Mouse (Mus musculus) stomach, postnatal 0 days (tissue): Measurements from ENCODE around the gene Cela3b. TPM values are rescaled to one million over a fixed set of nuclear protein-coding genes. Genes with fewer than 3 reads are reported as not detected.

Experiments used
- ATAC-seq: fragments of 200-750 bp; cut with Nextera tagmentation; 2 replicates; pipeline ENCODE4 v1.8.0; 2017; ENCODE audit not compliant: low FRiP score, low TSS enrichment
- DNase-seq: peaks from one replicate; pipeline ENCODE4 v3.0.0-alpha.2; 2016; ENCODE audit warnings: low spot score
- H3K27ac ChIP-seq: fragments of 300-500 bp; sonication (generic); replicated peaks from 2 replicates; pipeline ENCODE4 v1.5.1; 2014; ENCODE audit warnings: mild to moderate bottlenecking, control low read depth
- H3K27me3 ChIP-seq: fragments of 300-500 bp; sonication (generic); 2 replicates; pipeline ENCODE4 v1.6.1; 2014; ENCODE audit warnings: low read length; ENCODE audit not compliant: control insufficient read depth, insufficient read depth
- H3K36me3 ChIP-seq: fragments of 300-500 bp; sonication (generic); 2 replicates; pipeline ENCODE4 v1.6.1; 2014; ENCODE audit warnings: low read length, mixed read lengths; ENCODE audit not compliant: control insufficient read depth, insufficient read depth
- H3K4me1 ChIP-seq: fragments of 300-500 bp; sonication (generic); replicated peaks from 2 replicates; pipeline ENCODE4 v1.6.1; 2014; ENCODE audit warnings: antibody characterized with exemption; ENCODE audit not compliant: control insufficient read depth, insufficient read depth
- H3K4me2 ChIP-seq: fragments of 300-500 bp; sonication (generic); replicated peaks from 2 replicates; pipeline ENCODE4 v1.6.1; 2014; ENCODE audit warnings: low read depth, mild to moderate bottlenecking, control low read depth, moderate library complexity
- H3K4me3 ChIP-seq: fragments of 300-500 bp; sonication (generic); 2 replicates; pipeline ENCODE4 v1.5.1; 2014; ENCODE audit warnings: low read depth, low read length, control low read depth
- H3K9ac ChIP-seq: fragments of 300-500 bp; sonication (generic); 2 replicates; pipeline ENCODE4 v1.6.1; 2014; ENCODE audit warnings: mild to moderate bottlenecking, low read length, control low read depth, mixed read lengths
- H3K9me3 ChIP-seq: fragments of 300-500 bp; sonication (generic); 2 replicates; pipeline ENCODE4 v1.6.1; 2016; ENCODE audit warnings: low read length; ENCODE audit not compliant: control insufficient read depth
- CTCF ChIP-seq: IDR thresholded peaks from 2 replicates; pipeline ENCODE4 v1.5.1; 2016; ENCODE audit warnings: antibody characterized with exemption, low read depth, mild to moderate bottlenecking, moderate library complexity
- EP300 ChIP-seq: optimal IDR thresholded peaks from 2 replicates; pipeline ENCODE3; 2016; ENCODE audit warnings: antibody characterized with exemption
- WGBS: fragments of 180-500 bp; shearing (Covaris S2); extraction: QIAGEN DNeasy Blood & Tissue Kit; methylation state at CpG from one replicate; pipeline ENCODE4 v1.1.7; 2014; 5-methylcytosine and 5-hydroxymethylcytosine counted together
- polyA plus RNA-seq: library from polyadenylated mRNA; unstranded; fragments of >200 nt; fragmentation: Nextera tagmentation; extraction: Ambion mirVana; gene quantifications from 2 replicates; pipeline ENCODE4 v1.2.1, GENCODE M21; 2015

The Cela3b gene
- polyA plus RNA-seq, 1 experiment from 2014 or later: 4.8 TPM

- Histone ChIP-seq H3K4me2 (peak overlapping the region; percentile 84), H3K9ac (peak overlapping the region; percentile 41), H3K4me1 (peaks cover 24% of the 10 kb centered on the region), H3K27me3 (no peaks in the 10 kb centered on the region), H3K36me3 (no peaks in the 10 kb centered on the region), H3K4me3 (peak overlapping the region; percentile 79), H3K9me3 (no peaks in the 10 kb centered on the region), H3K27ac (peak overlapping the region; percentile 69; the same call in 1 of the 2 replicates)
- no peak for TF ChIP-seq CTCF
- ATAC-seq: no peak
- no peak for DNase-seq
- 46% methylated on average over 9 of the region's 9 CpGs for WGBS
Observed at GRCm38 (mm10) chr4:137470701-137471317, 40.5 kb upstream of the Cela3b start.

GRCm38 (mm10) chr4:137469845-137470692, 39.7 kb upstream of the Cela3b start:
- DNase-seq (peak; percentile 39), ATAC-seq (peak; percentile 16; the same call in 1 of the 2 replicates)
- peak overlapping the region; percentile 79 for H3K4me3 ChIP-seq
- TF ChIP-seq CTCF (peak; percentile 47), EP300 (no peak)
- no peaks in the 10 kb centered on the region for H3K36me3 ChIP-seq
- H3K9me3 ChIP-seq: no peaks in the 10 kb centered on the region
- peak overlapping the region; percentile 86 for H3K9ac ChIP-seq
- 30% methylated on average over 15 of the region's 15 CpGs for WGBS
- H3K27ac ChIP-seq: peak overlapping the region; percentile 89
- H3K4me2 ChIP-seq: peak overlapping the region; percentile 84
- H3K27me3 ChIP-seq: no peaks in the 10 kb centered on the region
- H3K4me1 ChIP-seq: peaks cover 24% of the 10 kb centered on the region

GRCm38 (mm10) chr4:137469081-137469844, 38.9 kb upstream of the Cela3b start:
- Histone ChIP-seq H3K36me3 (no peaks in the 10 kb centered on the region), H3K4me3 (peak overlapping the region; percentile 79), H3K27me3 (no peaks in the 10 kb centered on the region), H3K4me1 (peaks cover 23% of the 10 kb centered on the region), H3K9me3 (no peaks in the 10 kb centered on the region), H3K4me2 (peak overlapping the region; percentile 84), H3K27ac (peak overlapping the region; percentile 89), H3K9ac (peak overlapping the region; percentile 86)
- ATAC-seq (no peak), DNase-seq (peak; percentile 30)
- TF ChIP-seq CTCF (peak; percentile 12; the same call in 1 of the 2 replicates), EP300 (no peak)
- 4% methylated on average over 20 of the region's 20 CpGs for WGBS

GRCm38 (mm10) chr4:137468260-137469080, 38.1 kb upstream of the Cela3b start, which contains the start of gene Hspg2:
Hspg2 (plus strand) TSS chr4:137468769.
- DNase-seq (peak; percentile 99), ATAC-seq (peak; percentile 87)
- Histone ChIP-seq H3K9me3 (no peaks in the 10 kb centered on the region), H3K4me3 (peak within 1 kb of the TSS; percentile 79), H3K4me2 (peak within 1 kb of the TSS; percentile 84), H3K36me3 (no peaks in the 10 kb centered on the region), H3K4me1 (peaks cover 15% of the 10 kb centered on the region), H3K9ac (peak within 1 kb of the TSS; percentile 86), H3K27ac (peak within 1 kb of the TSS; percentile 89), H3K27me3 (no peaks in the 10 kb centered on the region)
- under 1% methylated on average over 58 of the region's 72 CpGs for WGBS
- peak; percentile 37 for TF ChIP-seq CTCF
- no peak for TF ChIP-seq EP300

- peaks cover 12% of the 10 kb centered on the region for H3K4me1 ChIP-seq
- no peak overlapping the region for H3K4me2 ChIP-seq
- peak overlapping the region; percentile 85 for H3K27ac ChIP-seq
- no peaks in the 10 kb centered on the region for H3K9me3 ChIP-seq
- no peak overlapping the region for H3K9ac ChIP-seq
- ATAC-seq (no peak), DNase-seq (no peak)
- WGBS: 80% methylated on average over 2 of the region's 2 CpGs
- no peak for TF ChIP-seq EP300
- H3K4me3 ChIP-seq: no peak overlapping the region
- no peaks in the 10 kb centered on the region for H3K27me3 ChIP-seq
- H3K36me3 ChIP-seq: no peaks in the 10 kb centered on the region
Observed at GRCm38 (mm10) chr4:137467525-137467924, 37.2 kb upstream of the Cela3b start.
